Mouse (Mus musculus) liver, adult 2 months (tissue): Measurements from ENCODE around the gene Pfpl. TPM values are rescaled to one million over a fixed set of nuclear protein-coding genes. Genes with fewer than 3 reads are reported as not detected.

Source experiments
- DNase-seq: peaks from one replicate; pipeline ENCODE4 v3.0.0-alpha.2; 2011; ENCODE audit warnings: low read depth, low spot score; ENCODE audit errors: extremely low read depth
- H3K27ac ChIP-seq: fragments of 200-500 bp; replicated peaks from 2 replicates; pipeline ENCODE4 v1.5.1; 2012; ENCODE audit warnings: low read depth, mild to moderate bottlenecking, control low read depth, inconsistent platforms, low read length; ENCODE audit not compliant: insufficient read depth
- H3K27me3 ChIP-seq: fragments of 200-500 bp; 2 replicates; pipeline ENCODE4 v1.6.1; 2012; ENCODE audit warnings: mild to moderate bottlenecking, moderate library complexity, low read length, inconsistent platforms; ENCODE audit not compliant: control insufficient read depth, insufficient read depth
- H3K36me3 ChIP-seq: fragments of 200-500 bp; 2 replicates; pipeline ENCODE4 v1.6.1; 2012; ENCODE audit warnings: low read length, inconsistent platforms; ENCODE audit not compliant: control insufficient read depth, insufficient read depth
- H3K4me1 ChIP-seq: fragments of 200-500 bp; 2 replicates; pipeline ENCODE4 v1.6.1; 2011; ENCODE audit warnings: low read length; ENCODE audit not compliant: control insufficient read depth, insufficient read depth
- H3K4me3 ChIP-seq: fragments of 200-500 bp; 2 replicates; pipeline ENCODE4 v1.5.1; 2011; ENCODE audit warnings: low read depth, mild to moderate bottlenecking, control low read depth, low read length, moderate library complexity; ENCODE audit not compliant: insufficient read depth
- H3K79me2 ChIP-seq: fragments of 200-500 bp; 2 replicates; pipeline ENCODE4 v1.6.1; 2012; ENCODE audit warnings: inconsistent platforms, mild to moderate bottlenecking, low read length, moderate library complexity; ENCODE audit not compliant: control insufficient read depth, insufficient read depth
- H3K9ac ChIP-seq: fragments of 200-500 bp; 2 replicates; pipeline ENCODE4 v1.6.1; 2012; ENCODE audit warnings: low read depth, mild to moderate bottlenecking, control low read depth, inconsistent platforms, low read length
- CTCF ChIP-seq: fragments of 200-500 bp; IDR thresholded peaks from 2 replicates; pipeline ENCODE4 v1.5.1; 2011; ENCODE audit warnings: low read depth, low read length, control low read depth
- POLR2A ChIP-seq: fragments of 200-500 bp; IDR thresholded peaks from 2 replicates; pipeline ENCODE4 v1.6.1; 2011; ENCODE audit warnings: low read length, control low read depth; ENCODE audit not compliant: insufficient read depth; ENCODE audit errors: extremely low read depth
- WGBS: fragments of 180-500 bp; shearing (Covaris S2); methylation state at CpG from one replicate; pipeline ENCODE4 v1.1.7; 2018; 5-methylcytosine and 5-hydroxymethylcytosine counted together
- polyA plus RNA-seq: library from polyadenylated mRNA; depleted of rRNA; stranded (reverse); fragments of >200 nt; gene quantifications from 2 replicates; pipeline ENCODE4 v1.2.3, GENCODE M21; 2012
- total RNA-seq: library from RNA; depleted of rRNA; stranded (reverse); fragments of >200 nt; gene quantifications from 2 replicates; pipeline ENCODE4 v1.2.3, GENCODE M21; 2014

Gene Pfpl
- total and polyA plus RNA-seq, 2 experiments = not detected

GRCm38 (mm10) chr19:12421680-12422079 is 6.0 kb upstream of the Pfpl start:
- Histone ChIP-seq H3K27me3 (no peaks in the 10 kb centered on the region; the same call in 1 of the 2 replicates), H3K4me3 (no peak overlapping the region), H3K4me1 (no peaks in the 10 kb centered on the region), H3K79me2 (no peaks in the 10 kb centered on the region), H3K9ac (no peak overlapping the region), H3K36me3 (no peaks in the 10 kb centered on the region), H3K27ac (no peak overlapping the region)
- WGBS = 71% methylated on average over 1 of the region's 1 CpGs
- DNase-seq = no peak
- no peak for TF ChIP-seq CTCF

- no peaks in the 10 kb centered on the region for H3K27me3 ChIP-seq
- 74% methylated on average over 5 of the region's 5 CpGs for WGBS
- TF ChIP-seq CTCF (no peak), POLR2A (no peak)
- no peaks in the 10 kb centered on the region for H3K36me3 ChIP-seq
- DNase-seq = no peak
- H3K4me3 ChIP-seq = no peak overlapping the region
- no peaks in the 10 kb centered on the region for H3K79me2 ChIP-seq
- no peak overlapping the region for H3K27ac ChIP-seq
- H3K9ac ChIP-seq = no peak overlapping the region
- no peaks in the 10 kb centered on the region for H3K4me1 ChIP-seq
Measured at GRCm38 (mm10) chr19:12427101-12427500, 604 bp upstream of the Pfpl start.

- H3K79me2 ChIP-seq = no peaks in the 10 kb centered on the region
- TF ChIP-seq POLR2A (no peak), CTCF (peak; percentile 33)
- no peak overlapping the region for H3K27ac ChIP-seq
- DNase-seq = peak; percentile 54
- no peaks in the 10 kb centered on the region for H3K36me3 ChIP-seq
- H3K9ac ChIP-seq = no peak overlapping the region
- H3K4me1 ChIP-seq = no peaks in the 10 kb centered on the region
- H3K4me3 ChIP-seq = no peak overlapping the region
- H3K27me3 ChIP-seq = no peaks in the 10 kb centered on the region
- 7% methylated on average over 2 of the region's 2 CpGs for WGBS
Measured at GRCm38 (mm10) chr19:12433033-12433432, 5.3 kb downstream of the Pfpl start.

GRCm38 (mm10) chr19:12435011-12435416 is 7.3 kb downstream of the Pfpl start:
- Histone ChIP-seq H3K27me3 (no peaks in the 10 kb centered on the region), H3K4me1 (peaks cover 5% of the 10 kb centered on the region; the same call in 1 of the 2 replicates), H3K4me3 (no peak overlapping the region), H3K36me3 (no peaks in the 10 kb centered on the region), H3K9ac (no peak overlapping the region), H3K79me2 (no peaks in the 10 kb centered on the region), H3K27ac (0 out of 2 replicates have a peak overlapping the region, but pooled peaks have one; percentile 26)
- DNase-seq = peak; percentile 37
- TF ChIP-seq CTCF (no peak), POLR2A (no peak)
- 79% methylated on average over 4 of the region's 4 CpGs for WGBS

GRCm38 (mm10) chr19:12435750-12436524 is 8.2 kb downstream of the Pfpl start:
- H3K36me3 ChIP-seq = no peaks in the 10 kb centered on the region
- H3K9ac ChIP-seq = no peak overlapping the region
- DNase-seq = peak; percentile 54
- H3K27ac ChIP-seq = peak overlapping the region; percentile 69
- H3K79me2 ChIP-seq = no peaks in the 10 kb centered on the region
- H3K27me3 ChIP-seq = no peaks in the 10 kb centered on the region
- H3K4me3 ChIP-seq = no peak overlapping the region
- 67% methylated on average over 4 of the region's 4 CpGs for WGBS
- TF ChIP-seq CTCF (no peak), POLR2A (no peak)
- peaks cover 12% of the 10 kb centered on the region for H3K4me1 ChIP-seq

GRCm38 (mm10) chr19:12439581-12439980 is 11.9 kb downstream of the Pfpl start:
- H3K27ac ChIP-seq = peak overlapping the region; percentile 55
- H3K4me3 ChIP-seq = no peak overlapping the region
- TF ChIP-seq CTCF (no peak), POLR2A (no peak)
- 38% methylated on average over 1 of the region's 1 CpGs for WGBS
- no peak overlapping the region for H3K9ac ChIP-seq
- H3K36me3 ChIP-seq = no peaks in the 10 kb centered on the region
- no peak for DNase-seq
- H3K27me3 ChIP-seq = no peaks in the 10 kb centered on the region
- H3K79me2 ChIP-seq = no peaks in the 10 kb centered on the region
- peaks cover 12% of the 10 kb centered on the region for H3K4me1 ChIP-seq
